Mouse (Mus musculus): ENCODE measurements around the gene Vamp8.

DNA sequence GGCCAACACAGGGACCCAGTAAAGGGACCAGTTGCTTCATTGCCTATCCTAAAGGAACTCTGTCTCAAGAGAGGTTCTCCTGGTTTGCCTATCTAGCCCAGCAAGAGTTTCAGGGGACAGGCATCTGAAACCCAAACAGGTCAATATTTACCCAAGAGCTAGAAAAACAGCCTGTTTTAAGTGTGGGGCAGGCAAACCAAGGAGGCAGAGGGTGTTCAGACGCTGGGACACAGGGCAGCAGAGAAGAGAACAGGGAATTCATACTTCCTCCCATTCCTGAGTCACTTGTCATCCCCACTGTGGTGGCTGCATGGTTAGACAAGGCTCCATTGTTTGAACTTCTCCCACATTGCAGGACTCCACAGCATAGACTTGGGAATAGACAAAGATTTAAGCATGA is 18.9 kb downstream of the Vamp8 start:
- TF ChIP-seq CTCF (IDR thresholded peaks at IDR 0.05; ENCODE audit: borderline replicate concordance, extremely low read depth, insufficient read depth, insufficient read length) (no peak), POLR2A (IDR thresholded peaks at IDR 0.05; ENCODE audit: borderline replicate concordance, extremely low read depth, insufficient read depth, insufficient read length, poor library complexity, severe bottlenecking) (no peak)

Measured in brain, embryonic 14.5 days (tissue).